Mouse (Mus musculus) liver (tissue): ENCODE data around the gene Crygc.
A peak's percentile ranks its signal among the peaks of the same experiment; 100 is the strongest.

ENCODE experiments used
- DNase-seq: peaks from one replicate; pipeline ENCODE4 v3.0.0-alpha.2; 2020; ENCODE audit warnings: mixed read lengths

The Crygc gene

DNA sequence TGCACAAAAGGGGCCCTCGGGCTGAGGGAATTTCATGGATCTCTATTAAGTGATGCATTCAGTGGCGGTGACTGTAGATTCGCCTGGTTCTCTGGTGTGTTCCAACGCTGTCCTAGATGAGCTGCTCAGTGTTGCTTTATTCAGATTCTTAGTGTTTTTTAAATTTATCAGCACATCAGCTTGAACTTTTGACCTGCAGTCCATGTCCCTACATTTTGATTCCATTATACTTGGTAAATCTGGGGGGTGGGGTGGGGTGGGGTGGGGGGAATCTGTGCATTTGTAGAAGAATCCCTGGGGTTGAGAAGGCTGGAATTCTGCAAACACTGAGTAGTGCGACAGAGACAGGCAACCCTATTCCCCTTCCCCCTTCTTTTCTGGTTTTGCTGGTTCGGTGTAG is at the start of gene Crygc:
TSS of gene Crygc (minus strand) at position 101 of the 400 bp plus-strand sequence.
- no peak for DNase-seq

DNA sequence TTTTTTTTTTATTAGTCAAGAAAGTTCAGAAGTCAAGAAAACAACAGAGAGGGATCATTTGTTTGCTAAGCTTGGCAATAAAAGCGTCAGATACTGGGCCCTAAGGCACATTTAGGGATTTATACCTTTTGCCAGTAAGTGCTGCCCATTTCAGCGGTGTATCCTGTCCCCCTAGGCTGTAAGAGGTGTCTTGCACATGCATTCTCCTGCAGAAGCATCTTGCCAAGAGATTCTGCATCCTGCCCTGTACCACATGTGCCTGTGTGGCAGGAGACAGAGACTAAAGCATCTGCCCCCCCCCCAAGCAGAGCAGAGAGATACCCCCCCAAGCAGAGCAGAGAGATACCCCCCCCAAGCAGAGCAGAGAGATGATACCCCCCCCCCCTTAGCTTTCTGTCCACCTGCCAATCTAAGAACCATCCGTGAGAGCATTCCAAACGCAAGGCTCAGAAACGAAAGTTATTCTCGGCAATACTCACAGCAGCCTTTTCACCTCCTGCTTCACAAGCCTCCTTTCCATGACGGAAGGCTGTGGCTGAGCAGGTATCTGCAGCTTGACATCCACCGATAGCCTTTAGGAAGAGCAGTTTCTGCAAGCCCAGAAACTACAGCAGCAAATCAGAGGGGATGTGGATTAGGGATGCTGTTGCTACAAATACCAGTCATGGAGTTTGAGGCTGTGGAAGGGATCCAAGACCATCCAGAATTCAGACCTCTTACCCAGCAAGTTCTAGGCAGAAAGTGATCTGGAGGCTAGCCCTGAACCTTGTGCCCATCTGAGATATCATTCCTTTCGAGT is 49.3 kb upstream of the Crygc start, which contains the start of gene D630023F18Rik:
TSS of gene D630023F18Rik (minus strand) at position 641 of the 799 bp plus-strand sequence.
- no peak for DNase-seq

- no peak for DNase-seq
Measured at GRCm38 (mm10) chr1:65119438-65119837, 45.9 kb upstream of the Crygc start, which contains the start of gene Gm28845. Gene Gm28845, minus strand, starts transcription at chr1:65119558.

DNA sequence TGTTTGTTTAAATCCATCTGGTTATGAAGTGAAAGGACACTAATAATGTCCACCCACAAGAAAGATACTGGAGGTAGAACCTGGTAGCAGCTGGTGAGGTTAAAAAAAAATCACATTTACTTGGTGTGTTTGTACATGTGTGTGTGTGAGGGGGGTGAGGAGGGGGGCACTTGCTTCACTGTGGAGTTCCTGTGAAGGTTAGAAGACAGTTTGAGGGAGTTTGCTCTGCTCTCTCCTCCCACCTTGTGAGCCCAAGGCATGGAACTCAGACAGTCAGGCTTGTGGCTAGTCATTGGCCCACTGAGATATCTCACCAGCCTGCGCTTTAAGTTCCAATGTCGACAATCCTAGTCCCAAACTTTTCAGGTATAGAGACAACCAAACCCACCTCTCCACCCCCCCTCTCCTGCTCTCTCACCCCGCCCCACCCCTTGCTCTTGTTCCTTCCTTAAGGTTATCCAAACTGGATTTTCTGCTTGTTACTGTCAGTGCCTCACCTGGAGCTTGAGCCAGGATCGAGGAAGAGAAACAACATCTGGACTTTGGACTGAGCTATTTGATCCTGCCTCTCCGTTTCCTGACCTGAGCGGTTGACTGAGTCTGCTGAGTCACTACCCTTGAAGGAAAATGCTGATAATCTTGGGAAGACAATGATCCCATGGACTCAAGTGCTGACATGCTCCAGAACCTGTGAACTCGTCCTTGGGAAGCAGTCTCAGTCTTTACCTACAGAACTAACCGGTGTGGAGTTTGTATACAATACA is 44.8 kb upstream of the Crygc start:
- DNase-seq, result no peak

DNA sequence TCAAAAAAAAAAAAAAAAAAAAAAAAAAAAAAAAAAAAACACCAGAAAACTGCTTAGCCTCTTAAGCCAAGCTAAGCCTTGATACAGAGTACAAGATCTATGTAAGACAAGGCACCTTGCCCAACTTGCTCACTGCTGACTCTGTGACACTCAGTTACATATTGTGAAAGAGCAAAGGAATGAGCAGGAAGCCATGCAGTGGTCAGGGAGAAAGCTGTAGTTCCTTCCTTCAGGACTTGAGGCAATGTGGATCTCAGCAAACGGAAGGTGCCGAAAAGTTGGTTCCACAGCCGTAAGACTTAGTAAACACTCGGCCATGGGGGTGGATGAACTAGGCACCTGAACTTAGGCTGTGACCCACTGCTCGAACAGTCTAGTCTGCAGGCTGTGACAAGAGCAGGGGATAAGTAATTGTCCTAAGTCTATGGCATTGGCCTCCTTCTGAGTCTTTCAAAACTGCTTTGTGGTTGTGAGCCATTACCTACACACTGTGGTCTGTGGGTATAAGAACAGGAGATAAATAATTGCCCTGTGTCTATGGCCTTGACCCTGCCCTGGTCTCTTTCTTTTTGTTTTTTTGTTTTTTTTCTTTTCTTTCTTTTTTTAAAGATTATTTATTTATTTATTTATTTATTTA is 40.2 kb upstream of the Crygc start:
- no peak for DNase-seq

DNA sequence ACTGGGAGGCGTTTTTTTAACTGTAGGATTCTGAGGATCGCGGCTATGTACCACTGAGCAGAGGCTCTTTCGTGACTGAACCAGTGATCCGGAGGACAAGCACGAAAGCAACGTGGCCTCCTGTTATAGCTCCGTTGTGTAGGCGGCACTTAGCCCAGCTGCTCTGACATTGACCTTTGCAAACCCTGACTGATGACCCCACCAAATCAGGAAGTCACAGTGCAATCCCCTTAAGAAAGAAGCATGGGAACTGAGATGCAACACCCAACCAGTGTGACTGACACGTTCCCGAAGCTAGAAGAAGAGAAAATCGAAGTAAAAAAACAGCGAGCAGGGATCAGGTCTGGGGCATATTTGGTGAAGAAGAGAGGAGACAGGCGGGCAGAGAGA is 39.3 kb upstream of the Crygc start:
- DNase-seq, result no peak

- peak; percentile 80 for DNase-seq
Measured at GRCm38 (mm10) chr1:65112031-65112806, 38.7 kb upstream of the Crygc start.

DNA sequence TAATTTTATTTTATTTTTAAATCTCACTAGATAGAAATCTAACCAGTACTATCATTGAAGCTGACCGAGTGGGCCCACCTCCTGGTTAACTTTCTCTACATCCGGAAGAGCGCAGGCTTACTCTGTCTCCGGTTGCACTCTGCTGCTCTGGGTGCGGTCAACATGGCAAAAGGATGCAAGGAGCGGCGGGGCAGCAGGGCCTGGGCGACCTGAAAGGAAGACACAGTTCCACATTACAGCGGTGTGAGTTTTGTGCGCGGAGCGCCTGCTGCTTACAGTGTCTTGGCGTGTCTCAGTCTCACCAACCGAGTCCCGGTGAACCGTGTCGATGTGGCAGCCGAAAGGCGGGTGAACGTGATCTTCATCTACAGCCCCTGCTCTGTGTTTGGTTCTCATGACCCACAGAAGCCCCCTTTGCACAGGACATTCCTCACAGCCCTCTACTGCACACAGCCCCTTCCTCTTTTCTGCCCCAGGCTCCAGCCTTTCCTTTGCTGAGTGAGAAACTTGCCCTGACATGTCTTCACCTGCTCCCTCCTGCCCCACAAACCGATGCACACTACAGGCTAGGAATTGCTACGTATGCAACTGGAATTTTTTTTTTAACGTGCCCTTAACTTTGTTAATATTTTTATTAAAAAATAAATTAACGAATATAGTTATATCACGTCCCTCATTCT is 36.4 kb upstream of the Crygc start:
- no peak for DNase-seq

DNA sequence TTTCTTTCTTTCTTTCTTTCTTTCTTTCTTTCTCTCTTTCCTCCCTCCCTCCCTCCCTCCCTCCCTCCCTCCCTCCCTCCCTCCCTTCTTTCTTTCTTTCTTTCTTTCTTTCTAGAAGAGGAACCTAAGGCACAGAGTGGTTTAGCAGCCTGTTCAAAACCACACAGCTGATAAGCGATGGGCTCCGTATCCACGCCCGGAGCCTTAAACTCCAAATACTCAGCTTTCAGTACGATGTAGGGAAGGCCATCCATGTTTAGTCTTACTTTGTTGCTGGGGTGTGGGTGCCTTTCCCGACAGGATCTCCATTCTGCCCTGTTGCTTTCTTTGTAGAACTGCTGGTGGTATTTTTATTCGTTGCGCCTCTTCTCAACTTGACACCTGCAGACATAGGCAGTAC is 35.7 kb upstream of the Crygc start:
- DNase-seq, result no peak

- DNase-seq, result no peak
Measured at GRCm38 (mm10) chr1:65107654-65108279, 34.3 kb upstream of the Crygc start.

DNA sequence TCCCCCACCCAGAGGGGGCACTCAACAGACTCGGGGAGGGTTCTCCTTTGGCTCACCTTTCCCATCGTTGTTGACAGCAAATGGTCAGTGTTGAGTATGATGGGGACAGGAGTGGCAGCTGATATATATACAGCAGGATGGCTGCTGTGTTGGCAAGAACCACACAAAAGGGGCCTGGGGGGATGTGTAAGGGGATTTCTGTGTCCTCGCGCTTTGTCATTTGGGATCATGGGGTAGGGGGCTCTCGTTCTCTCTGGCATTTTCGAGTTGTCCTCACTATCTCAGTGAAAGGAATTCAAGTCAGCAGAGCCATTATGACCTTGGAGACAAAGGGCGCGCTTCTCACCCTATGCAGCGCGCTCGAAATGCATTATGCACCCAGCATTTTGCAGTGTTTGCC is 29.8 kb upstream of the Crygc start, which contains the start of gene Cryga:
TSS of gene Cryga (minus strand) at position 101 of the 400 bp plus-strand sequence.
- no peak for DNase-seq

DNA sequence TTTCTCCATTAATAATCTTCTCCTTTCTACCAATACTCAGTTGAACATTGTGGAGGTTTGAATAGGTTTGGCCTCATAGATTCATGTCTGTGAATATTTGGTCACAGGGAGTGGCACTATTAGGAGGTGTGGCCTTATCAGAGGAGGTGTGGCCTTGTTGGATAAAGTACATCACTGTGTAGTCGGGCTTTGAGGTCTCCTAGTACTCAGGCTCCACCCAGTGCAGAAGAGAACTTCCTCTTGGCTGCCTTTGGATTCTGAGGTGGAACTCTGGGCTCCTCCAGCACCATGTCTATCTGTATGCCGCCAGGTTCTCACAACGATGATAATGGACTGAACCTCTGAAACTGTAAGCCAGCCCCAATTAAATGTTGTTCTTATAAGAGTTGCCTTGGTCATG is 23.5 kb upstream of the Crygc start:
- DNase-seq, result no peak

DNA sequence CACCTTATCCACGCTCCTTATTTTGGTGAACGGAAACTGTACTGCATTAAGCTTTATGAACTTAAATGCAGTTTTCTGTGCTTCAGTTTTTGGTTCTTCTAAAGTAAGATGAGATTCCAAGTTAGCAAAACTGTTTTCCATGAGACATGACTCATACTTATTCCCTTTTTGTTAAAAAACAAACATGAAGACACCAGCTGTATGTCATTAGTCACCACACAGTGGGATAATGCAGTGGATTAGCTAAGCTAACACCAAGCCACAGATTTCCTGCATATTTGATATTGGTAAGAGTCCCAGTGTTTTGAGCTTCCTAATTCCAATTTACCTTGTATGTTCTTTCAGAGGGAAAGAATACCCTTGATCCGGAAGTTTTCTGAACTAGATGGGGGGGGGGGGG is 18.1 kb upstream of the Crygc start:
- no peak for DNase-seq

DNA sequence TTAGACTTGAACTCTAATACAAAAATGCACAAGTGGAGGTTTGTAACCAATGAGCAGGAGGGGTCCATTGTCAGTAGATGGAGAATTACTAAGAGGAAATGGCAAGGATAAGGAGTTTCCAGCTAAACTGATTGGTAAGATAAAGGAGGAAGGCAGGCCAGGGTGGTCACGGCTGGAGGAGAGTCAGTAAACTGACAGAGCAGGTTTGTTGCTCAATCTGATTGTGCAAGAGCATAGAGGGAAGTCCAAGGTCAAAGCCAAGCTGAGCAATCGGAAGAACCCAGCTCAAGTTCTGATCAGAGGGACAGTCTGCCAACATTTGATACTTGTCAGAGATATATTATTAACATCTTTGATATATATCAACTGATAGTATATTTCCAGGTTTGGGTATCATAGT is 16.9 kb upstream of the Crygc start:
- peak; percentile 33 for DNase-seq

GRCm38 (mm10) chr1:65088567-65089356 is 15.3 kb upstream of the Crygc start:
- DNase-seq, result no peak

- DNase-seq, result no peak
Measured at GRCm38 (mm10) chr1:65082188-65082587, 8.7 kb upstream of the Crygc start, which contains the start of gene Crygb. Gene Crygb, minus strand, starts transcription at chr1:65082288.

GRCm38 (mm10) chr1:65075607-65076006 is 2.1 kb upstream of the Crygc start:
- no peak for DNase-seq

- no peak for DNase-seq
Measured at GRCm38 (mm10) chr1:65067842-65068241, 5.6 kb downstream of the Crygc start.

DNA sequence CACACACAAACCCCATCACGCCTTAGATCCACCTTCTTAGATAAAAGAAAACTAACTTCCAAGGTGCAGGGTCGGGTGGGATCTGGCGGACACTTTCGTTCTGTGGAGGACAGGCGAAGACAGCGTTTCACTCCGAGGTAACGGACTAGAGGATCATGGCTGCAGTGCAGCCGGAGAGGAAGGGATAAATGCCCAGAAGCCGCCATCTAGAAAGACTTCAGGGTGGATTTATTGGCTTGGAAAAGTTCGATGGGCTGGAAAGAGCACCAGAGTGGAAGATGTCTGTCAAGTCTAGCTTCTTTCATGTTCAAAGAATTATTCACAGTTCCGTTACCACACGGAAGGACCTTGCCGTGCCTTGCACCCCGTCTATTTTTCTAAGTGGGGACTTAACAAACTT is 9.3 kb downstream of the Crygc start:
- DNase-seq, result no peak

DNA sequence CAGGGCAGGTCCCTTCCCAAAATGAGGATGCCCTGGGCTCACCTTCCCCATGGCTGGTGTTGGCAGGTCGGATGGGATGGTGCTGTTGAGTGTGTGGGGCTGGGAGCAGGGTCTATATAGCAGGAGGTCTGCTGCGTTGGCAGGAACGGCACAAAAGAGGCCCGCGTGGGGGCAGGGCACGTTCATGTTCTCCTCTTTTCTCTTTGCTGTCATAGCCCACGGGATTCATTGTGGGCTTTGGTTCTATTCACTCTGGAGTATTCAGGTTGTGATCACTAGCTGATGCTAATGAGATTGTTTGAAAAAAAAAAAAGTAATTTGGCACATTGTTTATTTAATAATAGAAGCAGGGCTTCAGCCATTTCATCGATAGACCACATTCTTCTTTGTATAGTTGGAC is 10.1 kb downstream of the Crygc start, which contains the start of gene Crygd:
TSS of gene Crygd (minus strand) at position 101 of the 400 bp plus-strand sequence.
- DNase-seq, result no peak

DNA sequence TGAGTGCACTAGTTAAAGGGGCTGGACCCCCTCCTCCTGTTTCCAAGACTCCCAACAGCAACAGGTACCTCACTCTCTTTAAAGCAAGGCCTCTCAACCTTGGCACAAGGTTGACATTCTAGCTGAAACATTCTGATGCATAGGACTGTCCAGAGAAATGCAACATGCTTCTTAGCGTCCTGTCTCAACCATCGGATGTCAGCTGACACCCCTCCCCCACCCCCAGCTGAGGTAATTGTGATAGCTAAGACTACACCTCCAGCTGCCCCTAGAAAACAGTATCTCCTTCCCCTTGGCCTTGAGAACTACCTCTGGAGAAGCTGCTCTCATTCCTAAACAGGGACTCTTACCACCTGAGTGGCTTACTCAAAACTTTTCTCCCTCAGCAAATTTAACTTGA is 21.3 kb downstream of the Crygc start:
- DNase-seq, result no peak
